9 mouse cellular contexts compared by ENCODE assay signal in the genomic region with DNA sequence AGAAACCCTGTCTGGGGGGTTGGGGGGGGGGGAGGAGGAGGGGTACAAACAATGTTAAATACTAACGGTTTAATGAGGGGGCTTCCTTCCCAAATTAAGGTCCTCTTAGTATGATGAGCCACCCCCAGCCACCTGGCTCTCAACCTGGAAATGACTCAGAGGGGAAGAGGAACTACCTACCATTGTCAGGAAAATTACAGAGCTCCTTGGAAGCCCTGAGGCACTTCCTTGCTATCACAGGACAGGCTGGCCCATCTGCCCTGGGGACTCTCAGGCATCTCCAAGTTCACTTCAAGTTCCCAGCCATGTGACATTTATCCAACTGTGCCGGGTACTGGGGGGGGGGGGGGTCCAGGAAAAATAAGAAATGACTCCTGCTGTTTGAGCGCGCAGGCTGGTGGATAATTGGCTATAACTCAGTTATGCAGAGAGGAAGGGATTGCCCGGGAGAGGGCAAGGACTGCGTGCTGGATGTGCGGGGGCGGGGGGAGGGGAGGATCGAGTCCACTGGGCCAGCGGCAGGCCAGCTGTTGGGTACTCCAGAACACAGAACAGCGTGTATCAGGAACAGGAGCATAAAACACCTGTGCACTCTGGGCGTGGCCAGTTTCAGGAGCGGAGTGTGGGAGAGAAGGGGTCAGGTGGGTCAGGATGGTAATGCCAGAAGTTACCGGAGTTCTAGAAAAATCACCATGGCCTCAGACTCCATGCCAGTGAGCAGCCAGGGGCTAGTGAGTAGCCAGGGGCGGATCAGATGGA. TPM values are rescaled to one million over a fixed set of nuclear protein-coding genes. Genes with fewer than 3 reads are reported as not detected.
A peak's percentile ranks its signal among the peaks of the same experiment; 100 is the strongest.
DNase-seq lines count a peak whose midpoint lies in the region; ATAC-seq lines count a peak whose summit lies in the region.
"Had no signal": no experiment of that assay in that cellular context is flagged by ENCODE, and none has a peak within 500 bp of the region (broad histone marks: within the 10 kb centered on the region; RNA-seq: fewer than 3 reads in every experiment).

No protein-coding gene starts in this region.

- H3K27me3 ChIP-seq in lung, embryonic 16.5 days (ENCODE audit: control insufficient read depth, insufficient read depth, low read depth, low read length), result no peaks in the 10 kb centered on the region
- H3K27me3 ChIP-seq in intestine, embryonic 14.5 days (replicated peaks; ENCODE audit: control insufficient read depth, insufficient read depth, low read length), result no peaks in the 10 kb centered on the region

- ATAC-seq in lung, embryonic 16.5 days (ENCODE audit: low read depth), result no peak; the same call in 1 of the 2 replicates
- ATAC-seq in intestine, embryonic 14.5 days (replicated peaks; ENCODE audit: low FRiP score, low TSS enrichment, low read depth), result peak; percentile 65
- ATAC-seq in megakaryocyte-erythroid progenitor cell, adult 5-6 weeks (replicated peaks; ENCODE audit: low FRiP score, low TSS enrichment, poor library complexity, severe bottlenecking), result no peak

- 34% methylated on average over 15 of the region's 15 CpGs for WGBS in lung, embryonic 16.5 days
- WGBS in intestine, embryonic 14.5 days, result 38% methylated on average over 15 of the region's 15 CpGs

- DNase-seq in adrenal gland, postnatal 14 days, result peak; percentile 30
- no peak for DNase-seq in adrenal gland, postnatal 25 days
- DNase-seq in lung, postnatal 14 days, result no peak
- no peak for DNase-seq in intestine, embryonic 14.5 days (ENCODE audit: low spot score)
- peak; percentile 23 for DNase-seq in retina, postnatal 1 day
- DNase-seq in ovary, postnatal 10 days (ENCODE audit: low spot score), result no peak
- DNase-seq: thymus, postnatal 36 days had no signal

- no peaks in the 10 kb centered on the region for H3K9me3 ChIP-seq in lung, embryonic 16.5 days (ENCODE audit: control insufficient read depth, low read length)
- no peaks in the 10 kb centered on the region for H3K9me3 ChIP-seq in intestine, embryonic 14.5 days (ENCODE audit: control insufficient read depth, low read length)

- no peak overlapping the region; the same call in 1 of the 2 replicates for H3K27ac ChIP-seq in lung, embryonic 16.5 days (ENCODE audit: low read length)
- no peak overlapping the region for H3K27ac ChIP-seq in intestine, embryonic 14.5 days (ENCODE audit: low read depth)

- peaks cover 14% of the 10 kb centered on the region for H3K4me1 ChIP-seq in lung, embryonic 16.5 days (replicated peaks; ENCODE audit: control insufficient read depth, insufficient read depth, low read length)
- H3K4me1 ChIP-seq in intestine, embryonic 14.5 days (replicated peaks; ENCODE audit: control insufficient read depth, insufficient read depth, low read length), result peaks cover 13% of the 10 kb centered on the region

- peak overlapping the region; percentile 46; the same call in 1 of the 2 replicates for H3K9ac ChIP-seq in lung, embryonic 16.5 days (ENCODE audit: low read length)
- H3K9ac ChIP-seq in intestine, embryonic 14.5 days (ENCODE audit: low read length), result no peak overlapping the region

- H3K4me3 ChIP-seq in lung, embryonic 16.5 days (ENCODE audit: low read length), result peak overlapping the region; percentile 18
- no peak overlapping the region for H3K4me3 ChIP-seq in intestine, embryonic 14.5 days (ENCODE audit: low read depth, low read length)

- no peaks in the 10 kb centered on the region; the same call in 1 of the 2 replicates for H3K36me3 ChIP-seq in lung, embryonic 16.5 days (ENCODE audit: control insufficient read depth, insufficient read depth, low read length)
- no peaks in the 10 kb centered on the region for H3K36me3 ChIP-seq in intestine, embryonic 14.5 days (ENCODE audit: control insufficient read depth, insufficient read depth, low read length)

- H3K4me2 ChIP-seq in lung, embryonic 16.5 days (ENCODE audit: low read depth, low read length), result peak overlapping the region; percentile 38
- peak overlapping the region; percentile 22 for H3K4me2 ChIP-seq in intestine, embryonic 14.5 days (ENCODE audit: low read length)

RNA-seq across cellular contexts. Expression of gene Pecam1, which starts 41.0 kb away (rescaled TPM):
- total RNA-seq in adrenal gland, postnatal 14 days (2021), result 110 and 152 TPM in 2 replicates
- total RNA-seq in adrenal gland, postnatal 25 days (2021), result 76.1 and 90.7 TPM in 2 replicates
- polyA plus RNA-seq in lung, embryonic 16.5 days (2015; fragmentation: Nextera tagmentation; extraction: Ambion mirVana), result 140 and 151 TPM in 2 replicates
- polyA plus RNA-seq in intestine, embryonic 14.5 days (2014; fragmentation: Nextera tagmentation; extraction: Ambion mirVana), result 44.3 and 49.9 TPM in 2 replicates
- total RNA-seq in megakaryocyte-erythroid progenitor cell, adult 5-6 weeks (2014; fragmentation: Nextera tagmentation), result 9.2 and 11.1 TPM in 2 replicates
- total RNA-seq in megakaryocyte-erythroid progenitor cell, adult 5-6 weeks (2017), result 8.8 and 14.6 TPM in 2 replicates

RNA-seq across cellular contexts. Expression of gene Milr1, which starts 41.6 kb away (rescaled TPM):
- 0.67 and 1.9 TPM in 2 replicates for total RNA-seq in adrenal gland, postnatal 14 days (2021)
- total RNA-seq in adrenal gland, postnatal 25 days (2021), result 0.52 and 0.71 TPM in 2 replicates
- polyA plus RNA-seq in lung, embryonic 16.5 days (2015; fragmentation: Nextera tagmentation; extraction: Ambion mirVana), result 1.9 and 2.2 TPM in 2 replicates
- 1.6 and 2.1 TPM in 2 replicates for polyA plus RNA-seq in intestine, embryonic 14.5 days (2014; fragmentation: Nextera tagmentation; extraction: Ambion mirVana)
- total RNA-seq in megakaryocyte-erythroid progenitor cell, adult 5-6 weeks (2014; fragmentation: Nextera tagmentation), result 1.3 and 2.7 TPM in 2 replicates
- total RNA-seq in megakaryocyte-erythroid progenitor cell, adult 5-6 weeks (2017), result 3.4 and 3.5 TPM in 2 replicates

Comparison
In these comparisons a context has a peak if more than half of its experiments do, and no peak if none do; other contexts are left out.
1. DNase-seq: peak in adrenal gland, postnatal 14 days (single experiment) and retina, postnatal 1 day (single experiment); none in adrenal gland, postnatal 25 days (single experiment), lung, postnatal 14 days (single experiment), intestine, embryonic 14.5 days (single experiment) and ovary, postnatal 10 days (single experiment).